Mouse (Mus musculus): ENCODE measurements around the gene Dact1.

The Dact1 gene

GRCm38 (mm10) chr12:71309581-71310067, at the start of gene Dact1:
Gene Dact1, plus strand, starts transcription at chr12:71309884.
- peak; percentile 62 to 79 for DNase-seq

DNA sequence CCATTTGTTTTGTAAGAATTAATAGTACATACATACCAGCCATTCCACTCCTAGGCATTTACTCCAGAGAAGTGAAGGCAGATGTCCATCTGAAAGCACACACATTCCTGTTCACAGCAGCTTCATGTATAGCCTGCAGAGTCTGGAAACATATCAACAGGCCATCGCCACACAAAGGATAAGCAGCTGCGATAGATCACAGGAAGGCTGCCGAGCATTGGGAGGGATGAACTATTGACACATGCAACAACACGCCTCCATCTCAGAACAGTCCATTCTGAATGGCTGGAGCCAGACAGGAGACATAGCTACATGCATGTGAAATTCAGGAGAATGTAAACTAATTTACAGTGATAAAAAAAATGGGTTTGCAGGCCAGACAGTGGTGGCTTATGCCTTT, 45.5 kb upstream of the Dact1 start:
- no peak for DNase-seq

- no peak for DNase-seq
Observed at GRCm38 (mm10) chr12:71269367-71269766, 40.3 kb upstream of the Dact1 start.

- DNase-seq, result no peak
Observed at GRCm38 (mm10) chr12:71271131-71271530, 38.6 kb upstream of the Dact1 start.

GRCm38 (mm10) chr12:71274519-71275237, 35.0 kb upstream of the Dact1 start:
- DNase-seq, result no peak

DNA sequence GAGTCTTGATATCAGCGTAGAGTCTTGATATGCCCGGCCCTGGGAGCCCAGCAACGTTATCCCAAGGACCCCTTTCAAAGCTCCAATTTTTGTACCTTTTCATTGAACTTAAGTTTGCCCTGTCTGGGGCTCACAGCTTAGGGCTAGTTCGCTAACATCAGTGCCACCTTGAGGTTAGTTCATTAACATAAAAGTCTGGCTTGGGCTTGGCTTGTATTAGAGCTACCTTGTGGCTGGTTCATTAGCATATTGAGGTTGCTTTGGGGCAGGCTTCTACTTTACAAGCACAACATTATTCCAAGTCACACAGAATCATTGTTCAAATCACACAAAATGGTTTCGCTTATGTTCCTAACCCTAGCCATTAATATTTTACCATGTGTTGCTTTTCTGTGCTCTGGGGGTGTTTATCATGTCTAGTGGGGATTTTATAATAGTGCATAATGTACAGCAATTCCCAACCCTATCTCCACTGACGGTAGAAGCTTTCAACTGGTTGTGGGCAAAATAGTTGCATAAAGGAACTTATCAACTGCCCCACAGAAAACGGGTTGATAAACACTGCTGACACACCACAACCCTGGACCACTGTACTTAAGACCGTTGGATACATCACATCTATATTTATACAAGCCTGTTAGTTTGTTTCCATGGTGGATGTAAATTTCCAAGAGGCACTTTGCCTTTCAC, 33.6 kb upstream of the Dact1 start:
- DNase-seq, result no peak

- no peak for DNase-seq
Observed at GRCm38 (mm10) chr12:71279521-71280262, 30.0 kb upstream of the Dact1 start.

- DNase-seq, result no peak
Observed at GRCm38 (mm10) chr12:71281201-71281768, 28.4 kb upstream of the Dact1 start.

DNA sequence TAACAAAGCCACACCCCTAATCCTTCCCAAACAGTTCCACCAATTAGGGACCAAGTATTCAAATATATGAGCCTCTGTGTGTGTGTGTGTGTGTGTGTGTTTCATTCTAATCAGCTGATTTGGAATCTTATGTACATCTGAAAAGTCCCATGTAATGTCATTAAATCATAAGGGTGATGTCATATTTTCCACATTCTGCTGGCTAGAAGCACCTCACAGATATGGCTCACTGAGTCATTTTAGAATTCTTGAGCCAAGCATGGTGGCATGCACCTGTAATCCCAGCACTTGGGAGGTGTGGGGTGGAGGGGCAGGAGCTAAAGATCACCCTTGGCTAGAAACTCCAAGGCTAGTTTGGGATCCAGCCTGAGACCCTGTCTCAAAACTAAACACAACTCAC, 24.3 kb upstream of the Dact1 start:
- DNase-seq, result no peak

DNA sequence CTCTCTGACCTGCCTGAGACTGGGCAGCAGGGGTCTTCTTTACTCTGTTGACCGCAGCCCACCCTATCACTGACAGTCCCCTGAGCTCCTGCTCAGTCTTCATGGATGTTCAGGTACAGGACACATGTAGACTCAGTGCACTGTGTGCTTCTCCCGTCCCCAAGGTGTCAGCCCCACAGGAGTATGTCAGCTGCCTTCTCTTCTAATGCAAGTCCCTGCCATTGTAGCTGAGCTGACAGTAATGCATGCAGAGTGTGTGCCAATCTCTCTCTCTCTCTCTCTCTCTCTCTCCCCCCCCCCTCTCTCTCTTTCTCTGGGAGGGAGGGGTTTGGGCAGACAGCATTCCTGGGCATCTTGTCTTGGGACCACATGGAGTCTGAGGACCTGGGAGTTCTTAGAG, 19.2 kb upstream of the Dact1 start:
- DNase-seq, result no peak

- no peak for DNase-seq
Observed at GRCm38 (mm10) chr12:71293960-71294942, 15.4 kb upstream of the Dact1 start.

GRCm38 (mm10) chr12:71296849-71297535, 12.7 kb upstream of the Dact1 start:
- no peak for DNase-seq

GRCm38 (mm10) chr12:71310068-71310931, 616 bp downstream of the Dact1 start:
- peak; percentile 6 to 40 for DNase-seq

DNA sequence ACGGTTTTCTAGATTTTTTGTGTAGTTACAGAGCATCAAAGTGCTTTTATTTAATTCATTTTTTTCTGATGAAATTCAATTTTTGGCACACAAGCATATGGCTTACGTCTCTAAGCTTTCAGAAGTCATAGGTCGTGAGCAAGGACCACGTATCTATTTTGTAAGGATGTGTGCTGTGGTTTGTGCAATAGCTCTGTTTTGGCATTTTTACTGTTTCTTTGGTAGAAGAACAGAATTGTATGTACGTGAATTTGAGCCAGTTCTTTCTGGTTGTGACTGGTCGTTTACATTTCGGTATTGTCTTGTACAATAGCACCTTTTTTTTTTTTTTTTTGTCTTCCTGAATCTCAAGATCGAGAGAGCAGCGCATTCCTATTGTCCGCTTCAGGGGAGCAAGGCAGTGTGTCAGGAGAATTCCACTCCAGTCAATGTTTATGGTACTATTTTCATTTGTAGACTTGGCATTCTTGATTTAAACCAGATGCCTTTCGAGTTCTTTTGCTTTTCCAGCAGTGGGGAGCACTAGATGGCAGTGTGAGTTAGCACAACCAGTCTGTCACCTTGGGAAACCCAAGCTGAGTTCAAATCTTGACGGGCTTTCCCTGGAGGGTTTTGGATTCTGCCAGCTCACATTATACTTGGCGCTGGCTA, 1.7 kb downstream of the Dact1 start:
- peak; percentile 64 to 73 for DNase-seq

DNA sequence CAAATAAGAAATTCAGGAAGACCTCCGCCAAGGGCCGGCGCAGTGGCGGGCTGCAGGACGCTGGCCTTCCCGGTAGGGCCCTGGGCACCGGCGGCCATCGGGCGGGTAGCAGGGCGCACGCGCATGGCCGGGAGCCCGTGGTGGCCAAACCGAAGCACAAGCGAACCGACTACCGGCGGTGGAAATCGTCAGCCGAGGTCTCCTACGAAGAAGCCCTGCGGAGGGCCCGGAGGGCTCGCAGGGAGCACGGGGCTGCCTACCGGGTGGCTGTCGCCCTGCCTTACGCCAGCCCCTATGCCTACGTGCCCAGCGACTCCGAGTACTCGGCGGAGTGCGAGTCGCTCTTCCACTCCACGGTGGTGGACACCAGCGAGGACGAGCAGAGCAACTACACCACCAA, 8.6 kb downstream of the Dact1 start:
- no peak for DNase-seq

DNA sequence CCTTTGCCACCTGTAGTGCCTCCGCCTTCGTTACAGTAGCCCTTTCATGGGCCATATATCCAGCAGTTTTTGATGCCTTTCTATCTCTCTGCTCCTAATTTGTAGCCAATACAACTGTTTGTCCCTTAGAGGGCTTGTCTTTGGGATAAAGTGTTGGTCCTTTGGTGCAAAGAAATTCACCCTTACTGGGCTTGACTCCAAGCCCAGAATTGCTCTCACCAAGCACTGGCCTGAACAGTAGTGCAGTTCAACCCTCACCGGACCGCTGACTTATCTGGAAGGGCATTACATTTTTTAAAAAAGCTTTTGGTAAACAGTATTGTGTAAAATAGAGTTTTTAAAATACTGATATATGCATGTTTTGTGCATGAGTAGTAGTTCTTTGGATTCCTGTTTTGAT, 9.9 kb downstream of the Dact1 start:
- DNase-seq, result no peak

DNA sequence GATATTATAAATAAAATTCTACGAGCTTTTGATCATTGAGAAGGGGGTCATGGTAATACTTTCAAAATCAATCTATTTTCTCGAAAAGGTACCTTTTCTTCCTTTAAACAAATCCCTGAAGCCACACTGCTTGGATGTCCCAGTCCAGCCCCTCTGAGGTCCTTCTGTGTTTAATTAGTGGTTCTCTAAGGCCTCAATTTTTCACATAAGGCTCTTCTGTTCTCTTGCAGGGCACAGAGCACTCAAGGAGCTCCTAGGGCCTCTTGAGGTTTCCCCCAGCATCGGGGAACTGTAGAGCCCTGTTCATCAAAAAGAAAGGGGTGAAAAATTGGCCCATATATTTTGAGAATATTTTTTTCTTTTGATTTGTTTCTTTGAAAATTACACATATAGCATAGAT, 23.0 kb downstream of the Dact1 start:
- no peak for DNase-seq

- no peak for DNase-seq
Observed at GRCm38 (mm10) chr12:71333561-71333960, 23.9 kb downstream of the Dact1 start.

DNA sequence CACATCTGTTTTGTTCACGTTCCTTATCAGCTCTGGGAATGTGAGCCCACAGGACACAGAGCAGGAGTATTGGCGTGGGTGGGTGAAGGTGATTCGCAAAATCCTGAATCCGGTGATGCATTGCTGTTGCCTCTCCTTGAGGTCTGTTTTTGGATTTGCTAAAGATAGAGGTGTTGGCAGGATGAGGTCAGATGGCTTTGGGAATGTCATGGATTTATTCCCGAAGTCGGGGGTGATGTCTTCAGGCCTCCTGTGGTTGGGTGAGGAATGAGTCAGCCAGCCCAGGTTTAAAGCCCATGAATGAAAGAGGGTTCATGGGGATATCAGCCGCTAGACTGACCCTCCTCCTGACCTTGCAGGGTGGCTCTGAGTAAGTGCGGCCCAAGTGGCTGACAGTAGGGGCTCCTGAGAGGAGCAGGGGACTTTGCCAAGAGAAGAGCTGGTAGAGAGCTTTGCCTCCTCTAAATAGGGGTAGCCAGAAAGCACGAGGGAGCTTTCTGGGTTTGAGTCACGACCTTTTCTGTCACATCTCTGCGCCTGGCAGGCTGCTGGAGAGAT, 27.4 kb downstream of the Dact1 start:
- DNase-seq, result no peak
